Mouse (Mus musculus): ENCODE data around the gene Cyp4f17. TPM values are rescaled to one million over a fixed set of nuclear protein-coding genes. Genes with fewer than 3 reads are reported as not detected.
"Not testable (repeated sequence)": the region's sequence is repeated elsewhere in the genome, so short reads cannot be mapped to it uniquely, and the experiment has no call there.

Gene Cyp4f17
- polyA plus RNA-seq, 1 experiment from 2014 or later: 12.3 TPM

- WGBS: 19% methylated on average over 26 of the region's 26 CpGs
- H3K36me3 ChIP-seq: no peaks in the 10 kb centered on the region
- H3K4me3 ChIP-seq: peak overlapping the region; percentile 14; the same call in 1 of the 2 replicates
- no peaks in the 10 kb centered on the region for H3K9me3 ChIP-seq
- H3K27me3 ChIP-seq: no peaks in the 10 kb centered on the region
- H3K9ac ChIP-seq: no peak overlapping the region
- ATAC-seq (ENCODE audit: low FRiP score, low read depth): peak; percentile 71
- H3K4me1 ChIP-seq (replicated peaks): no peaks in the 10 kb centered on the region
- H3K27ac ChIP-seq (replicated peaks): no peak overlapping the region
- peak overlapping the region; percentile 45 for H3K4me2 ChIP-seq
Observed at GRCm38 (mm10) chr17:32528408-32529337, 22.8 kb downstream of the Cyp4f17 start.

GRCm38 (mm10) chr17:32532356-32532755 is 26.5 kb downstream of the Cyp4f17 start:
- H3K9me3 ChIP-seq; H3K36me3 ChIP-seq; H3K27ac ChIP-seq (replicated peaks); H3K4me1 ChIP-seq (replicated peaks); H3K4me3 ChIP-seq; ATAC-seq (ENCODE audit: low FRiP score, low read depth); H3K4me2 ChIP-seq; H3K9ac ChIP-seq; H3K27me3 ChIP-seq: not testable (repeated sequence)
- WGBS: 47% methylated on average over 4 of the region's 4 CpGs

- Histone ChIP-seq H3K27ac (replicated peaks) (no peak overlapping the region), H3K27me3 (no peaks in the 10 kb centered on the region), H3K4me1 (replicated peaks) (peaks cover 9% of the 10 kb centered on the region), H3K9me3 (no peaks in the 10 kb centered on the region), H3K9ac (no peak overlapping the region), H3K4me2 (no peak overlapping the region), H3K36me3 (no peaks in the 10 kb centered on the region), H3K4me3 (no peak overlapping the region)
- WGBS: 86% methylated on average over 6 of the region's 6 CpGs
- ATAC-seq (ENCODE audit: low FRiP score, low read depth): no peak
Observed at GRCm38 (mm10) chr17:32534068-32534467, 28.2 kb downstream of the Cyp4f17 start.

- not testable (repeated sequence) for H3K27ac ChIP-seq (replicated peaks); H3K27me3 ChIP-seq; H3K36me3 ChIP-seq; H3K4me1 ChIP-seq (replicated peaks); H3K9me3 ChIP-seq
- Histone ChIP-seq H3K4me3 (peak within 1 kb of the TSS; percentile 42), H3K4me2 (peak within 1 kb of the TSS; percentile 60), H3K9ac (peak within 1 kb of the TSS; percentile 38; the same call in 1 of the 2 replicates)
- ATAC-seq (ENCODE audit: low FRiP score, low read depth): peak; percentile 94
- 9% methylated on average over 5 of the region's 5 CpGs for WGBS
Observed at GRCm38 (mm10) chr17:32536051-32536866, 30.4 kb downstream of the Cyp4f17 start, which contains the start of gene Cyp4f16. TSS of gene Cyp4f16 (plus strand) at chr17:32536558.

GRCm38 (mm10) chr17:32536867-32537250 is 31.0 kb downstream of the Cyp4f17 start:
- WGBS: 69% methylated on average over 5 of the region's 5 CpGs
- no peaks in the 10 kb centered on the region for H3K9me3 ChIP-seq
- no peaks in the 10 kb centered on the region for H3K27me3 ChIP-seq
- H3K4me2 ChIP-seq: peak overlapping the region; percentile 60
- no peaks in the 10 kb centered on the region for H3K36me3 ChIP-seq
- H3K27ac ChIP-seq (replicated peaks): no peak overlapping the region
- peak overlapping the region; percentile 38; the same call in 1 of the 2 replicates for H3K9ac ChIP-seq
- no peak for ATAC-seq (ENCODE audit: low FRiP score, low read depth)
- peaks cover 9% of the 10 kb centered on the region for H3K4me1 ChIP-seq (replicated peaks)
- H3K4me3 ChIP-seq: peak overlapping the region; percentile 42

- H3K4me2 ChIP-seq; H3K4me3 ChIP-seq; H3K27me3 ChIP-seq; ATAC-seq (ENCODE audit: low FRiP score, low read depth); H3K9ac ChIP-seq; H3K9me3 ChIP-seq; H3K36me3 ChIP-seq; H3K4me1 ChIP-seq (replicated peaks); H3K27ac ChIP-seq (replicated peaks): not testable (repeated sequence)
- 94% methylated on average over 5 of the region's 5 CpGs for WGBS
Observed at GRCm38 (mm10) chr17:32544792-32545191, 38.9 kb downstream of the Cyp4f17 start.

- H3K27ac ChIP-seq (replicated peaks); H3K4me1 ChIP-seq (replicated peaks); H3K36me3 ChIP-seq; H3K9me3 ChIP-seq; H3K27me3 ChIP-seq: not testable (repeated sequence)
- peak overlapping the region; percentile 54; the same call in 1 of the 2 replicates for H3K9ac ChIP-seq
- WGBS: 94% methylated on average over 3 of the region's 3 CpGs
- ATAC-seq (ENCODE audit: low FRiP score, low read depth): peak; percentile 52
- H3K4me3 ChIP-seq: peak overlapping the region; percentile 38
- peak overlapping the region; percentile 74 for H3K4me2 ChIP-seq
Observed at GRCm38 (mm10) chr17:32550377-32550776, 44.5 kb downstream of the Cyp4f17 start.

- H3K9me3 ChIP-seq: no peaks in the 10 kb centered on the region
- H3K27ac ChIP-seq (replicated peaks): peak overlapping the region; percentile 67; the same call in 1 of the 2 replicates
- no peaks in the 10 kb centered on the region for H3K27me3 ChIP-seq
- H3K4me3 ChIP-seq: peak overlapping the region; percentile 38
- 14% methylated on average over 20 of the region's 20 CpGs for WGBS
- H3K36me3 ChIP-seq: no peaks in the 10 kb centered on the region
- peak; percentile 95 for ATAC-seq (ENCODE audit: low FRiP score, low read depth)
- peaks cover 6% of the 10 kb centered on the region; the same call in 1 of the 2 replicates for H3K4me1 ChIP-seq (replicated peaks)
- peak overlapping the region; percentile 74 for H3K4me2 ChIP-seq
- peak overlapping the region; percentile 54 for H3K9ac ChIP-seq
Observed at GRCm38 (mm10) chr17:32550900-32551770, 45.3 kb downstream of the Cyp4f17 start.

GRCm38 (mm10) chr17:32553016-32553415 is 47.2 kb downstream of the Cyp4f17 start:
- H3K9ac ChIP-seq; H3K27ac ChIP-seq (replicated peaks); H3K4me3 ChIP-seq; H3K27me3 ChIP-seq; H3K4me2 ChIP-seq; H3K9me3 ChIP-seq; H3K36me3 ChIP-seq; ATAC-seq (ENCODE audit: low FRiP score, low read depth); H3K4me1 ChIP-seq (replicated peaks): not testable (repeated sequence)
- 59% methylated on average over 1 of the region's 1 CpGs for WGBS

- H3K4me2 ChIP-seq; H3K36me3 ChIP-seq; H3K27ac ChIP-seq (replicated peaks); ATAC-seq (ENCODE audit: low FRiP score, low read depth); H3K9ac ChIP-seq; H3K9me3 ChIP-seq; H3K4me1 ChIP-seq (replicated peaks); H3K27me3 ChIP-seq; H3K4me3 ChIP-seq: not testable (repeated sequence)
- WGBS: 90% methylated on average over 9 of the region's 9 CpGs
Observed at GRCm38 (mm10) chr17:32554368-32554767, 48.5 kb downstream of the Cyp4f17 start.

- ATAC-seq (ENCODE audit: low FRiP score, low read depth); H3K4me2 ChIP-seq; H3K27ac ChIP-seq (replicated peaks); H3K4me1 ChIP-seq (replicated peaks); H3K9ac ChIP-seq; H3K9me3 ChIP-seq; H3K27me3 ChIP-seq; H3K4me3 ChIP-seq; H3K36me3 ChIP-seq: not testable (repeated sequence)
- WGBS: 84% methylated on average over 2 of the region's 2 CpGs
Observed at GRCm38 (mm10) chr17:32563301-32563700, 57.5 kb downstream of the Cyp4f17 start.

Data from hindbrain, embryonic 15.5 days (tissue).